Mouse (Mus musculus): ENCODE data around the gene En1.

The En1 gene

DNA sequence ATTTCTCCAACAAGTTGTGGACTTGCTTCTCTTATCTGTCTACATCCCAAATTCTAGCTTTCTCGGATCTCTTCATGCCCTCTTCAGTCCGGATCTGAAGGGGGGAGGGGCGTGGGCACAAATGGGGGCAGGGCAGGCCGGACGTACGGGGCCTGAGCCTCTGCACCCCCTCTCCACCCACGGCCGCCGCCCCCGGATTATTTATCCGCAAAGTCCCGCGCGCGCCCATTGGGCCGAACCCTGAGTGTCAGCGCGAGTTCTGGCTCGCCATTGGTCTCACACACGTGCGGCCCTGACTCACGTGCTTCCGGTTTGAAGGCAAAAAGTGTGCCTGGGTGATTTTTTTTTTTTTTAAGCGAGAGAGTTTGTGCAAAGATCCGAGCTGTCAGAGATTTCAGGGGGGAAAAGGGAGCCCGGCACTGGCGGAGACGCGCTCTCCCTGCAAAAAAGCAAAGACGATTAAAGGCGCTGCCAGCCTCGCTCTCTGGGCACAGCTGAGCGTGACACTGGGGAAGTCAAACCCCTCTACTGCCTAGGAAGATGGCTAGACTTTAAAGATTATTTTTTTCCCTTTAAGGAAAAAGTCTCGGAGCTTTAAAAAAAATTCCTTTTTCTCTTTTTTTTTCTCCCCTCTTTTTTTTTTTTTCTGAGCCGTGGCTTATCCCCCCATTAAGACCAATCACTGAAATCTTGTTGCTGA is at the start of gene En1:
Gene En1 (plus strand): TSS at position 388 of the 700 bp plus-strand sequence.
- DNase-seq, result peak; percentile 78

DNA sequence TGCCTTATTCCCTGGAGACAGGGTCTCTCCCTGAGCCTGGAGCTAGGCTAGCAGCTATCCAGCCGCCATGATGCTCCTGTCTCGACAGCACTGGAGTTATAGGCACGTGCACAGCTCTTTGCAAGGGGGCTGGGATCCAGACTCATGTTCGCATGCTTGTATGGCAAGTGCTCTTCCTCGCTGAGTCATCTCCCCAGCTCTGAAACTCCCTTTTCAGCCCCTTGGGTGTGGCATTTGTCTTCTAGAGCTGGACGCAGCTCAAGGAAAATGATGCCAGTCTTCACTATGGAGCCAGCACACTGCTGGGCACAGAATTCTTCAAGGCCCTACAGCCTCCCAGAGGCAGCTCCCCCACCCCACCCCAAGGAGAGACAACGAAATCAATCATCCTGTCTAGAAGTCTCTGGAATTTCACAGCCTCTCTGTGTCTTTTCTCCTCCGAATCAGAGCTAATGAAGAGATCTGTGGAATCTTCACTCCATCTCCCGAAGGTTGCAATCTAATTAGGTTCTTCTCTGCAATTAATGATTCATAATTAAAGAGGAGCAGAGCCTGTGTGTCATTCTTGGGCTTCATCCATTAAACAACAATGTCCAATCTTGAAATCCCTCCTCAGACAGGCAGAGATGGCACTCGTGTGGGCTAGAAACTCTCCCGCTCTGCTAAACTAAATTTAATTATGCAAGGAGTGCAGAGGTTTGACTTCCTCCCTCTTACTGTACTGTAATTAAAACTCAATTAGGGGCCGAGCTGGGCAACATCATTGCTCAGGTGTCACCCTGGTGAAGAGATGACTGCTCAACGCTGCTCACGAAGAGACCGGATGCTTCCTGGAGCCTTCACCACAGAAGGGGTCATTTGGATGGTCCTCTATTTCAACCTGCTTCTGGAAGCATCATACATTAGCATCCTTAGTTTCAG is 45.0 kb upstream of the En1 start:
- DNase-seq, result no peak

DNA sequence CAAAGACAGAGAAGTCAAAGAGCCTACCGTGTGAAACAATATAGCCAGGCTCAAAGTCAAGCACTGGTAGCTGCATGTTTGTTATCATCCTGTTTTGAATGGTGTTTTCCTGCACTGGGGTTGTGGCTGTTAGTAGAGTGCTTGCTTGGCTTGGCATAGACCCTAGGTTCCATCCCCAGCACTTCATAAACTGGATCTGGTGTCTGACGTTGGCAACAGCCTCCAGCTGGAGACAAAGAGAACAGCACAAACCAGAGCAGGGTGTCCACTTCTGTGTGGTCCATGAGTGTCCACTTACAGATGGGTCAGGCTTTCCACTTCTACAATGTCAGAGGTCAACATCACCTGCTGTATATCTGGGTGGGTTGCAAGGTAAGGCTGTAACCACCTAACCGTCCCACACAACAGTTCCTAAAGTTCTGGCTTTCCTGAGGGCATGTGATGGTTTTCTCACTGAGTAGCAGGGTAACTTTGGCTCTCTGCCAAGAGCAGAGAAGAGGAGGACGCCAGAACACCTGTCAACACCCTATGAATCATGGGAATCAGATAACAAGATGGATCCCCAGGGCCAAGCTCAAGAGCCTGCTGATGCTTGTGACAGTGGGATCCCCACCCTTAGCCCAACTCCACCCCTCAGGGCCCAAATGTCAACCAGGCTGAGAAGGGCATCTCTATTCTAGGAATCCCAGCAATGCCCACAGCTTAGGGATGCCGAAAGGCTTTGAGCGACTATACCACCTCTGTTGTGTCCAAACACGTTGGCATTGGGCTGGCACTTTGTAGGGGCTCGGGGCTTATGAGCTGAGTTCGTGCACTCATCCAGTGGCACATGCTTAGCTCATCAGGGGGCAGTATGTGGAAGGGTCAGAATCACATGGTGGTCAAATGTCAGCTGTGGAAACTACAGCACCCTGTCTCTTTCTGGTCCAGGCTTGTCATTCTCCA is 43.6 kb upstream of the En1 start:
- no peak for DNase-seq

DNA sequence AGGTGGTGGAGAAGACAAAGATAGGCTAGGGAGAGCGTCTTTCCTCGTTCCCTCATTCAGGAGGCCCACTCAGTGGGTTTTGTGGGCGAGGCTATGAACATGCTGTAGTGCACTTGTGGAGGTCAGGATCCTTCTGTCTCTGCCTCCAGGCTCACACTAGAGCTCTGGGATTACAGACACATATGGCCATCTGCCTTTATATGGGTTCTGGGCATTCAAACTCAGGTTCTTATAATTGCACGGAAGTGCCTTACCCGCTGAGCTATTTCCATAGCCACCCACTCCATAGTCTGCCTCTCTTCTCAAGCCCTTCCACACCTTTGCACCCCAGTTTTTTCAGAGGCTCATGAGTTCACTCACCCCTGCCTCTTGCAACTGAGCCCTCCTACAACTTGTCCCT is 42.3 kb upstream of the En1 start:
- no peak for DNase-seq

DNA sequence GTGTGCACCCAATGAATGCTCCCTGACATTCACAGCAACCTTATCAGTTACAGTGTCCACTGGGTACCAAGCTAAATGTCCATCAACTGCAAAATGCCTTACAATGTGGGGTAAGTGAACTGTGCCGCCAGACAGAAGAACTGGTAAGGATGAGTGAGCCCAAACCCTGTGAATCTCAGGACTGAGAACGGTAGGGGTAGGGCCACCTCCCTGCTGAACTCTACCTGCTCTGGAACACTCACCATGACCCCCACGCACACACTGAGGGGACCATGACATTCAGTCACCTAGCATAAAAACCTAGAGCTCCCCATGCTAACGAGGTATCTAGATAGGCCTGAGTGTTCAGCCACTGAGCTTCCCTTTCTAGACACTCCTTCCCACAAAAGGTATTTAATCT is 20.9 kb upstream of the En1 start:
- DNase-seq, result no peak

DNA sequence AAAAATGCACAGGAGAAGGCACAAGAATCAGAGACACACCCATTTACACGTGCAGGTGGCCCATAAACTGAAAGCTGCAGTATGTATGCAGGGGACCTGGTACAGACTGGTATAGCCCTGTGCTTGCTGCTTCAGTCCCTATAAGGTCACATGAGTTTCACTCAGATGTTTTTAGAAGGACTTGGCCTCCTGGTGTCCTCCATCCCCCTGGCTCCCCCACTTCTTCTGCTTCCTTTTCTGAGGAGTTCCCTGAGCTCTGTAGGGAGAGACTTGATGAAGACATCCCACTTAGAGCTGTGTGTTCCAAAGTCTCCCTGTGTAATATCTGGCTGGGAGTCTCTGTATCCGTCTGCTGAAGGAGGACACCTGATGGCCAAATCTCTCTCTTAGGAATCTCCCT is 16.7 kb upstream of the En1 start:
- no peak for DNase-seq

DNA sequence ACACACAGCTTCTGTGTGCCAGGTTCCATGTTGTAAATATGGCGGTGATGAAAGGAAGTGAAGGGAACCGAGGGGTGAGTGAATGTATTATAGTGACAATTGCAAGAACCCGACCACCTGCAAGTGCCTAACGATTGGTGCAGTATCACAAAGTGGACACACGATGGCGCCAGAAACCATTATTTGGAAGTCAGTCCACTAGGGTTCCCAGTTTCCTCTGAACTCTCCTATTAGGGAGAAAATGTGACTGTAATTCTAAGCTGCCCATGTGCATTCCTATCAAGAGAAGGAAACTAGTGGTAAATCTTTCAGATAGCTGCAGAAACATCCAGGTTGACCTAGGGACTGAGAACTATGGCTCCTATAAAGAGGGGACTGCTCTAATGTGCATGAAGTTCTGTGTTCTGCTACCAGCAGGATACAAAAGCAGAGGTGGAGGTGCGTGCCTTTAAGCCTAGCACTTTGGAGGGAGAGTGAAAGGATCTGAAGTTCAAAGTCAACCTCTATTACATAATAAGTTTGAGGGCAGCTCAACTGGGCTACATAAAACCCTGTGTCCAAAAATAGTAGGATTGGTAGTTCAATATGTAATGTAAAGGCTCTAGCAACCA is 15.6 kb upstream of the En1 start:
- no peak for DNase-seq

DNA sequence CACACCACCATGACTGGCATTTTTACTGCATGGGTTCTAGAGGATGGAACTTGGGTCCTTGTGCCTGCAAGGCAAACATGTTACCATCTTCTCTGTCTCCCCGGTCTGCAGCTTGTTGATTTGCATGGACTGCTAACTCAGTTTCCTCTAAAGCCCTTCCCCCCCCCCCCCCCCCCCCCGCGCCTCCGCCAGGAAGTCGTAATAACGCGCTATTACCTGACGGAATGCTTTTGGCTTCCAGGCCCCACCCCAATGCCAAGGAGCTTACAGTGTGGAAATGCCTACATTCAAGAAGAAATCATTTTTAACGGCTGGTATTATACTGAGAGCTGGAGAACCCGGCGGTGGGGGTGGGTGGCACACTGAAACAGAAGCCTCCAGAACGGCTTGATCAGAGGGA is 14.8 kb upstream of the En1 start:
- no peak for DNase-seq

DNA sequence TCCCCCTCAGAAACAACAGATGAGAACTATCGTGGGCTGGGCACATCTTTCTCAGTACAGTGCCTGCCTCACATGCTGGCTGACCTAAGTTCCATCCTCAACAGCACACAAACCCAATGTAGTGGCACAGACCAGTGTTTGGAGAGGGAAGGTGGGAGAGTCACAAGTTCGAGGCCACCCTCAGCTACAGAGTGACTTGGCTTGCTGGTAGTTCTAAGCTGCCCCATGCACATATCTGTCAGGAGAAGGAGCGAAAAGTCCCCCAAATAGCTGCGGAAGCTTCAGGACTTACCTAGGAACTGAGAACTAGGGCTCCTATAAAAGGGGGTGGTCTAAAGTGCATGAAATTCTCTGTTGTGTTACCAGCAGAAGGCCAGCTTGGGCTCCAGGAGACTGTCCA is 14.3 kb upstream of the En1 start:
- no peak for DNase-seq

DNA sequence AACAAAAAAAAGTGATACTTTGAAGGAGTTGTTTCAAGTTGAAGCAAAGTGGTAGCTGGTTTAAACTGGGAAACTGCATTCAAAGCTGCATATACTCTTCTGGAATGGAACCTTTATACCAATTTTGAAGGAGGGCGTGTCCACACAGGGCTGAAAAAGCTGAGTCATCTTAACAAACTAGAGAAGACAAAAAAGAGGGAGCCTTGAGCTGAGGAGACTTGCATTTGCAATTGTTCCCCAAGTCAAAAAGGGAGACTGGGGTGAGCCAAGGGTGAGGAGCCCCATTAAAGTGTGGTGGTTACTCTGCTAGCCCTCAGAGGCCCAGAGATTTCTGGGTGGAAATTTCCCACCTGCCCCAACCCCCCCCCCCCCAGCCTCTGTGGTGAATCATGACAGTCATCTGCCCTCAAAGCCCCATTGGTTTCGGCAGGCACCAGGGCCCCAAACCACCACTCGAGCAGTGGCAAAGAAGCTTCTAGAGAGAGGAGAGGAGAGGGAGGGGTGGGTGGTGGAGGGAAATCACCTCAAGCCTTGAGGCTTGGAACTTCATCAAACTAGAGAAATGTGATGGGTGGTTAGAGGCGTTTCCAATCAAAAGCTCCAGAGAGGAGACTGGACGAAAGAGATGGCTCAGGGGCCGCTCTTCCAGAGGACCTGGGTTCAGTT is 13.7 kb upstream of the En1 start:
- no peak for DNase-seq

DNA sequence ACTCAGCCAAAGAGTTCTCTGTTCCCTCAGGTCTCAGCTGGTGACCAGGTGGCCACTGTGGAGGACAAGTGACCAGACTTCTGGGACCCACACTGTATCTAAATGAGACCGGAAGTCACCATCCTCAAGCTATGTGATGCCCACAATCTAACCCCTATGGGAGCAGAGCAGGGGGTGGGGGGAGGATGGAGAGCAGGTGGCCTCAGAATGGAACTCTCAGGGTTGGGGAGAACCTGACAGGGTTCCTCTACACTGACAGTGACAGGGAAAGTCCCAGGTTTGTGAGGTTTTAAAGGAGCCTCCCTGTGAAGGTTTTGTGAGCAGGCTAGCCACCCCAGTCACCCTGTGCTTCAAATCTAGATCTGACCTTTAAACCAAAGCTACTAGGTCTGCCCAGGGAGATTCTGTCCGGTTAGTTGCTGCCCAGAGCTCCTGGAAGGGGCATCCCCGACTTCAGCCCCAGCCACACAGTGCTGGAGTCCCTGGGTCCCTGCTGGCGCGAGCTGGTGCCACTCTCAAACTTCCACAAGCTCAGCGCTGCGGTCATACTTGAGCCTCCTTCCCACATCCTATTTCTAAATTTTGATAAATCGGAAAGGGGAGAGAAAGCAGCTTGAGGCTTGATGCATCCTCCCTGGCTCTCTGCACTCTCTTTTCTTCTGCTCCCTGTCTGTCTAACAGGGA is 8.8 kb upstream of the En1 start:
- DNase-seq, result no peak

DNA sequence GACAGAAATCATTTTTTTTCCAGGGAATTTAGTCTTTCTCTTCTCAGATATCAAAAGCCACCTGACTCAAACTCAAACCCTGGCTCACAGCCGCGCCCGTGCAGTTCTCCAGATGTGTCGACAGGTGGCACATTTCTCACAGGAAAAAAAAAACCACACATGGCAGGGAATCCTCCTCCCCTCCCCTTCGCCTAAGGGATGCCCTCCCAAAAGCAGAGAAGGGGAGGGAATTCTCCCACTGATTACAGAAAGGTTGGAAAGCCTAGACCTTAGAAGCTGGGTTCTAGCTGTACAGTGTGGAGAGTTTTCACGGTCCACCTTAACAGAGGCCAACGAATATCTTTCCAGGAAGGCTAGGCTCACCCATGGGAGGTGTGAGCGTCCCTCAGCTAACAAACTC is 7.6 kb upstream of the En1 start:
- no peak for DNase-seq

DNA sequence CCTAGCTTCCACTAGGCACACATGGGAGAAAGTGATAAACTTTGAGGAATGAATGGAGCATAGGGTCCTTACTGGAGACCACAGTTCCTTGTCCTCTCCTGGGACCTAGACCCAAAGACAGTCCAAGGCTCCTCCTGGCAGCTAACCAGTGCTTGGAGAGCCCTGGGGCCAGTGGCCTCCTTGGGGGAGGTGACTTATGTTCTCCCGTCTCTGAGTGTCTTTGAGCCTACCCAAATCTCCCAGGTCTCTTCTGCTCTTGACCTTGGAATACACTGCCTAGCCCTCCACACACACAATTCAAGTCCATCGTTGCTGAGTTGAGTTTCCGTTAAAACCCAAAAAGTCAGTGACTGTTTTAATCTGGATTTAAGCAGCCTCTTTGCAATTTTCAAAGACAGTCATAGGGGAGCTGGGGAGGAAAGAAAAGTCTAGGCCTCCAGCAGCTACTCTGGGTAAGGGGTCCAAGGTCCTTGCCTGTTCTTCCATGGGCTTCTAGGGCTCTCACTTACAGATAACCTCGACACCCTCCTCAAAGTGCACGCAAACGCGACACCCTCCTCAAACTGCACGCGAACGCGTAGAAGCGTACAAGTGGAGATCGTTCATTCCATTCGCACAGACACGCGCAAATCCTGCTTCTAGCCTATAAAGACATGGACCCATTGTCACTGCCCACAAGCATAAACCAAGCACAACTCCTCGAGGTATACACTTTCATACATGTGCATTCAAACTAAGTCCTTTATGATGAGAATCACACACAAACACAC is 6.6 kb upstream of the En1 start:
- DNase-seq, result no peak

DNA sequence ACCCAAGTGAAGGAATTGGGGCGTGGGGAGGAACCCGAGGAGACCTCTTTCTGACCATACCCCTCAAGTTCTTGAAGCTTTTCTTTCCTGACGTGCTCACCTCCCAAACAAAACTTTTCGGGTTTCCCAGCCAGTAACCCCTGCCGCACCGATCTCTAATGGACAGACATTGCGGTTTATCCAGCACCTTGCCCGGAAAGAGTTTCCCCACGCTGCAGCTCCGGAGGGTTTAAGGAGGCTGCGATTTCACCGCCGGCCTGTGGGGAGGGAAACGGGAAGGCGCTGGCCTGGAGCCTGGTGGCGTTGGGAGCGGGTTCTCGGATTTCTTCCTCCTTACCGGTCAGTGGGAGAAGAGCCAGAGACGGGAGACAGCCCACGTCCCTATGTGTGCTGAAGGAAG is 5.9 kb upstream of the En1 start:
- DNase-seq, result no peak

DNA sequence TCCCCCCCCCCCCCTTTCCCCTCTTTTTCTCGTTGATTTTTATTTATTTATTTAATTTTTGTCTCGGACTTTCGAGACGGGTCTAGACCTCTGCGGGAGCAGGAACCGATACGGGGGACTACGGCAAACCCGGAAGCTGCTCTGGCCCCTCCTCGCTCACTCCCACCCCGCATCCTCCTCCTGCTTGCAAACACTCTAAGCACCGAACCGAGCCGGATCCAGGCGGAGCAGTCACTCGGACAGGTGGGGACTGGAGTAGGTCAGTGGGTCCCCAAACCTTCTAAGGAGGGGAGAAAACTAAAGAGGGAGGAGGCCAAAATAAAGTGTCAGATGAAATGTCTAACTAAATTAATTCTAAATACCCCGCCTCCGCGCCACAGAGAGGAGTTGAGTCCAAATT is 5.4 kb upstream of the En1 start:
- DNase-seq, result no peak

DNA sequence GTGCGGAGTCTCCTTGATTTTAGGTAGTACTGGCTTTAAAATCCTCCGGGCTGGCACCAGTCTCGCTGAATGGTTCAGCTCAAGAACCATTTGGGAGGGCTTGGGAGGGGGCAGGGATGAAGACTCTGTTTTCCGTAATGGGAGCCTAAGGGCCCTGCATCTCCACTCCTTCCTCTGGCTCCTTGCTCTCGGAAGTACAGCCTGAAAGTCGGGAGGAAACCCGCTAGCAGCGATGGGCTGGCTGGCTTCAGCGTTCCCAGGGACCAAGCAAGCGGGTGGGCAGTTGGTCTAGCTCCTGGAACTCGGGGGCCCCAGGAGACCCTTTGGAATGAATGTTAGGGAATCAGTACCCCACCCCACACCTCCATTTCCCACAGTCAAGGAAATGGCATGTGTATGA is 4.9 kb upstream of the En1 start:
- no peak for DNase-seq

DNA sequence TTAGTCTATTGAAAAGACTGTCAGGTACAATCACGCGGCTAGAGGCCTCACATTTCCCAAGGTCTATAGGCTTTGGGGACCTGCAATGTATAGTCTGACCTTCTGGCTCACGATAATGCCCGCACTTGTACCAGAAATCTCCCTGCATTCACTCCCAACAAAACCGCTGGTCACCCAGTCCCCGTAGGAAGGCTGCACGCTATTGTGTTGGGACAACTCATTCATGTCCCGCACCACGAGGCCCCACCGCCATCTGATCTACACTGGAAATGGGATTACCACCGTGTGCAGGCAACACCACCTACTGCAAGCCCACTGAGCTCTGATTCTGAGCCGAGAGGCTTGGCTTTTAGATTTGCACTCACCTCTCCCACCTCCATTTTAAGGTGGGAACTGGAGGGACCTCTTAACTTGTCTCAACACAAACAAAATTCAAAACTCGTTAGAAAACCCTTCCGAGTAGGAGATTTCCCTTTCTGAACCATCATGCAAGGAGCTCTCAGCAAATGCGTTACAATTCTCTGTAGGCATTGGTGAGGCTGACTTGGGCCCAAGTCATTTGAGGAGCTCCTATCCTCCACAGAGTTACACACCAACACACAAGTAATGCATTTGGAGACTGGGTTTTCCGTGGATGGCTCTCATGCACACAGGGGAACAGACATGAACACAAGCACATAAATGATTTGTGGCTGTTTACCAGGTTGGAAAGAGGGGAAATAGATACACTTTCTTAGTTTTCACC is 3.9 kb upstream of the En1 start:
- DNase-seq, result no peak

DNA sequence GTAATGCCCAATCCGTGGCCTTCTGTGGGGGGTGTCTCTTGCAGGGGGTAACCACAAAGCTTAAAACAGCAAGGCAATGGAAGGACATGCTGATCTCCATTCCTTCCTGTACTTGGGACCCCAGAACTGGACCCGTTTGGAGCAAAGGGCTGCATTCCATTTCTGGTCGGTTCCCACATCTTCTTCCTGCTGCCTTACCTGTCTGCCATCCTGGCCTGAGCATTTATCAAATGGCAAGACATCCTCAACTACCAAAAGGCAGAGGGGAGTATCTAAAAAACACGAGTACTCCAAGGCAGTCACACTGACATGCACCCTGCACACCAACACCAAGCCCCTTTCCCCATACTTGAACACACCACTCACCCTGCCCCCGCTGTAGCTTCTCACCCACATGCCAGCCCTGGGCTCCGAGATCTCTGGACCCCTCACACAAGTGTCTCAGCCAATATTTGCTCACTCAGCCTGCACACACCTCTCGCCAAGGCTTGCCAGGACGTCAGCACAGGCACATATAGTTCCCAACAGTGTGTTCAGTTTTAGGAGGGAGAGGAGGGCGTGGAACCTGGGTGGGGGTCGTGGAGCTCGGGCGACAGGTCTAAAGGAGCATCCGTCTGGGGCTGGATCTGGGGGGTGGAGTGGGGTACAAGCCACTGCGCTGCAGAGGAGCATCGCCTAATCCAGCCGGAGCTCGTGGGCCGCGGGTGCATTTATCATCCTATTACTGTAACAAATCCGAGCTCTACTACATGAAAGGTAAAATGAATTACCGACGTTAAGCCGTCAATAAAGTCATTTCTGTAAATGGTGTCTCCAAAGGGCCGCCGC is 2.7 kb upstream of the En1 start:
- no peak for DNase-seq

DNA sequence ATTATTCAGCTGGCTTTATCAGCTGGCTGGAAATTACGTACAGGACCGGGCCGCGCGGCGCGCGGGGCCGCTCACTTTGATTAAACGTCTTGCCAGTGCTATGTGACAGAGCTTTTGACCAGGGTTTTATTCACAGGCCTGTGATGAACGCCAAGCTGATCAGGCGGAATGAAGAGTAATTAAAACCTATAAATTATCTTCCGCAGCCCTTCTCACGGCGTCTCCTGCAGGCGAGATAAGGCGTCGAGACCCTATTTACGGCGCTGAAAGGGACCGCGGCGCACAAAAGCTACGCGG is 2.1 kb upstream of the En1 start:
- no peak for DNase-seq
